Mouse (Mus musculus) layer of hippocampus, adult 9-10 months (tissue): ENCODE measurements around the gene Arhgef2.

Source experiments
- DNase-seq: peaks from one replicate; pipeline ENCODE4 v3.0.0; 2022; ENCODE audit warnings: low spot score

Arhgef2 gene

DNA sequence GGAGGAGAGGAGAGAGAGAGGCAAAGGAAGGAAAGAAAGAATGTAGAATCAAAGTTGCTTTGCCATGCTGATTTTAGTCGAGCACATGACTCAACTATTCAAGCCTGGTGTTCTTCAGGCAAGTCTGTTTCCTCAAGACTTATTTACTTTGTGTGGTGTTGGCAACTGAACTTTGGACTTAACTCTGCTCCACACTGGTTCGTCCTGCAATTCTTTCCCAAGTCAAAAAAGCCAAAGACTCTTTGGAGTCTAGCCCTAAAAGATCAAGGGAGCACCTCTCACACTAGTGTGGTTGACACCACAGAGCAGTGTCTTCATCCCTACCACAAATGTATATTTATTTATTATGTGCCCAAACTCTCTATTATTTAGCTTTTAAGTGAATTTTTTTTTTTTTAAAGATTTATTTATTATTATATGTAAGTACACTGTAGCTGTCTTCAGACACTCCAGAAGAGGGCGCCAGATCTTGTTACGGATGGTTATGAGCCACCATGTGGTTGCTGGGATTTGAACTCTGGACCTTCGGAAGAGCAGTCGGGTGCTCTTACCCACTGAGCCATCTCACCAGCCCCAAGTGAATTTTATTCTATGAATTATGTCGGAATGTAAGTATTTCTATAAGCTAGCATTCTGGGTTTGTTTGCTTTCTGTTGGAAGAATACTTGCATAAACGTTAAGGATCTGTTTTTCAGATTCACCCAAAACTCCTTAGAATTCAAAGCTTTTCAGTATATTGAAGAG, 78.6 kb downstream of the Arhgef2 start:
- no peak for DNase-seq

GRCm38 (mm10) chr3:88684980-88685941, 79.5 kb downstream of the Arhgef2 start, which contains the start of gene Khdc4:
TSS of gene Khdc4 (plus strand) at chr3:88685803.
- DNase-seq: peak; percentile 95

DNA sequence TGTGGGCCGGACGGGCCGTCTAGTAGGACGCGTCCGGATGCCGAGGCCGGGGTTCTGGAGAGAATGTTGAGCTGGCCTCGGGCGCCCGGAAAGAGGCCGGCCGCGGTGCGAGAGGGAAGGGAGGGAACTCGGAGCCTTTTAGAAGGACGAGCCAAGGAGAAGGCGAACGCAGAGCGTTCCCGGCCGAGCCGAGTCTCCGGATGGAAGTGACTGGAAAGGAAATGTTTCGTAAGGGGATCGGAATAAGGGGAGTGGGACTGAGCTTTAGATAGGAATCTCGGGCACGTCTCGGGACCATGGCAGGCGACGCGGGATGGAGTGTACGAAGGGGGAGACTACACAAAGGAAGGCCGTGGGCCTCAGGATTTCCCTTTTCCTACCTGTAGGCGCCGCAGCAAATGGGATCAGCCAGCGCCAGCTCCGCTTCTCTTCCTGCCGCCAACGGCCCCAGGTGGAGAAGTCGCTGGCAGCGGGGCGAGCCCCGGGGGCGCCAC, 80.2 kb downstream of the Arhgef2 start:
- no peak for DNase-seq

GRCm38 (mm10) chr3:88686734-88687611, 81.2 kb downstream of the Arhgef2 start:
- DNase-seq: no peak

DNA sequence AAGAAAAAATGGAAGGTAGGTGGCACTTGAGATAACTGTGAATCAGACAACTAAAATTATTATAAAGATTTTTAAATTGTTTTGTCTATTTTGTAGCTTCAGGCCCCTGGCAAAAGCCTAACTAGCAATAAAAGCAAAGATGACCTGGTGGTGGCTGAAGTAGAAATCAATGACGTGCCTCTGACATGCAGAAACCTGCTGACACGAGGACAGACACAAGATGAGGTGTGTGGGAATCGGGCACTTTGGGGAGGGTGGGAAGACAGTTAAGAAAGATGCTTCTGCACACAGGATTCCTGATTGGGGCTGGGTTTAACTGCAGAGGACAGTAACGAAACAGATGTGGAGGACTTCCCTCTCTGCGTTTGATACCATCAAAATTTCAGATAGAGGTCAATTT, 83.3 kb downstream of the Arhgef2 start:
- DNase-seq: no peak

DNA sequence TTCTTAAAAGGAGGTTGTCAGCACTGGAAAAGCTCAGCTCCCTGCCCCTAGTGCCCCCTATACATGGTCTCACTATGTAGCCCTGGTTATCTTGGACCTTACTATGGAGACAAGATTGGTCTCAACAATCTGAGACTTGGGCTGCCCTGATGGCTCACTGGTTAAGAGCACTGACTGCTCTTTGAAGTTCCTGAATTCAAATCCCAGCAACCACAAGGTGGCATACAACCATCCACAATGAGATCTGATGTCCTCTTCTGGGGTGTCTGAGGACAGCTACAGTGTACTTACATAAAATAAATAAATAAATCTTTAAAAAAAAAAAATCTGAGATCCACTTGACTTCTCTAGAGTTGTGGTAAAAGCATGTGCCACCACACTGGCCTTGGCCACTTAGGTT, 89.8 kb downstream of the Arhgef2 start:
- no peak for DNase-seq
